Mouse (Mus musculus) gastrocnemius, postnatal 10 days (tissue): ENCODE data around the gene Atxn2. TPM values are rescaled to one million over a fixed set of nuclear protein-coding genes. Genes with fewer than 3 reads are reported as not detected.
A peak's percentile ranks its signal among the peaks of the same experiment; 100 is the strongest.
"Not testable (repeated sequence)": the region's sequence is repeated elsewhere in the genome, so short reads cannot be mapped to it uniquely, and the experiment has no call there.

Source experiments
- DNase-seq: peaks from one replicate; pipeline ENCODE4 v3.0.0; 2021; ENCODE audit warnings: mixed read lengths
- total RNA-seq, 2 experiments: library from RNA; stranded (reverse); gene quantifications; 2 replicates each; pipeline ENCODE4 v1.2.3; 2021

Gene Atxn2
- total RNA-seq, 2 experiments from 2014 or later: 127 to 152 TPM

- no peak for DNase-seq
Observed at GRCm38 (mm10) chr5:121835949-121836691, 125.0 kb downstream of the Atxn2 start.

DNA sequence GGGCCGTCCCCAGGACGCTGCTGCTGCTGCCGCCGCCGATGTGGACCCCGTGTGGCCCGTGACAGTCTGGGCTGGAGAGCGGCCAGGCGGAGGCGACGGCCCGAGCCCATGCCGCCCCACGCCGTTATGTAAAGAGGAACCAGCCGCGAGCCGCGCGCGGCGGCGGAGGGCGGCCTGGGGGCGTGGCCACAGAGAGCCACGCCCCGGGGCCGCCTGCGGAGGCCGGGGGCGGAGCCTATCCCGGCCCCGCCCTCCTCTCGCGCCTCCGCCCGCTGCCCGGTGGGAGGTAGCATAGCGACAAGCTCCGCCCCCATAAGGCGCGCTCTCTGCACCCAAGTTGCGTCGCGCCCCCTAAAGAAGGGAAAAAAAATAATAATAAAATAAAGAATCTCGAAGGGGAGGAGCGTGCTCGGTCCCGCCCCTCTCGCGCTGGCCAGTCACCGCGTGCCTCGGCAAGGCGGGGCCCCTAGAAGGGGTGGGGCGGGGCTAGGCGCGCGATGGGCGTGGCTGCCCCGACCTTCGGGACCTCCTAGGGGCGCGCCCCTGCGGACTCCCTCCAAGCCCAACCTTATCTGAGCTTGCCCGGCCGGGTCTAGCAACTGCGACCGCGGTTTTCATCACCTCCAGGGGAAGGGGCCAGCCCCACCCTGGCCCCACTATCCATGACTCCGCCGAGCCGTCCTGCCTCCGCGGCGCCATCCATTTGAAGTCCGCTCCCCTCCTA is 125.7 kb downstream of the Atxn2 start:
- DNase-seq: peak; percentile 94

DNA sequence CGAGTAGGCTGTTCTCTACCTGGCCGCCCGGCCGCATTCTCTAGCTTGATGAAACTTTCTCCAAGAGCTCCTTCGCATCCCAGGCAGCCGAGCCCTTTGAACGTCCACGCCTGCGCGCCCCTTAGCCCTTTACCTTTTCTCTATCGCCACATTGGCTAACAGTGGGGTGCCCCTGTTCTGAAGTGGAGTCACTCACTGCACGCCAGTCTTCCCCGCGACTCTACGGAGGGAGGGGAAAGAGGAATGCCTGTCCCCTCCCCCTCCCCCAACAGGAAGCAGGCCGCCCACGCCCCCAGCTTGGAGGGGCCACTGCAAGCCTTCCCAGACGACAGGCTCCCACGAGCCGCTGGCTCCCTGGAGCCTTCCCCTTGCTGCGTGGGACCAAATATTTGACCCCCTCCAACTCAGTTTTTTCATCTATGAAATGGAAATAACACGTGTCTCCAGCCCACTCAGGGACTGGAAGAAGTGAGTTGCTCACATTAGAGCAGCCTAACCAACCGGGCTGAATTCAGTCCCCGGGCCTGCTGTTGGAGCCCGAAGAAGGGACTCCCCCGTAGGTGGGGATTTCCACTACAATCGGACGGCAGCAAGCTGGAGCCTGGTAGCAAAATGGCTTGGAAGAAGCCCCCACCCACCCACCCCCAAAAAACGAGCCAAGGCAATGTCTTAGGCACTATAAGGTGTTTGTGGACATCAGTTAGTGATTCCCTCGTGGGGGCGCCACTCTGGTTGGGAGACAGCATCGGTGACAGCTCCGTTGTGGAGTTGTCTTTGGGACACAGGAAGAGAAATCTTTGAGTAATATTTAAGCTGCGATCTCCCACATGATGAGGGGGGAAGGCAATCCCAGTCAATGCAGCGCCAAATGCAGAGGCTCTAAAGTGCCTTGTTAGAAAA is 126.6 kb downstream of the Atxn2 start, which contains the start of gene Sh2b3:
Gene Sh2b3, minus strand, starts transcription at position 206 of the 900 bp plus-strand sequence.
- peak; percentile 51 for DNase-seq

DNA sequence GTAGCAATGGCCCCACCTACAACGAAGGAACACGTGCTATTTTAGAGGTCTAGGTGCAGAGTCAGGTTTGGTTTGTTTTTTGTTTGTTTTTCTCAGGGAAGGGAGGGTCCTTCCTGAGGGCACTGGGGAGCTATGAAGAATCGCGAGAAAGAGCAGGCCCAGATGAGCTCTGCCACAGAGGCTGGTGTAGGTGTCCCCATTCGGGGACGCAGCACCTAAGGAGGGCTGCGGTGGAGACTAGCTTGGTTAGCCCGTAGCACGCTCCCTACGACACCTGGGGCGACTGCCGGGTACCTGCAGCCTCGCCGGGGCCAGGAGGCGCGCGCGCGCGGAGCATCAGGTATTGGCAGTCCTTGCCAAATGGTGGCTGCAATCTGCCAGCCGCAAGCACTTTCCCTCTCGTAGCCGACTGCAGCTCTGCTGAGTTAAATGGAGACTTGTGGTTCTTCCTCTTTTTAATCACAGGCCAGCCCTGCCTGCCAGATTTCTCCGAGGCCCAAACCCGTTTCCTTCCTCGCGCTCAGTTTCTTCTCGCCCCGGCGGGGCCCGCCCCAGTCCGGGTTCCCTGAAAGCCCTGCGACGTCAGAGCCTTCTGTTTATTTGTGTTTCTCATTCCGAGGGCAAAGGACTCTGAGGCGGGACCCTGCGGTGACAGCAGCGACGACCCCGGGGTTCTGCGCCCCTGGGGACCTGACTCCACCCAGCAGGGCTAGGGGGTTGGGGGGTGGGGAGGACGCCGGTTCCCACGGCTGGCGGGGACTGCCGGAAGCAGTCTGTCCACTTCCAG is 127.4 kb downstream of the Atxn2 start:
- no peak for DNase-seq

DNA sequence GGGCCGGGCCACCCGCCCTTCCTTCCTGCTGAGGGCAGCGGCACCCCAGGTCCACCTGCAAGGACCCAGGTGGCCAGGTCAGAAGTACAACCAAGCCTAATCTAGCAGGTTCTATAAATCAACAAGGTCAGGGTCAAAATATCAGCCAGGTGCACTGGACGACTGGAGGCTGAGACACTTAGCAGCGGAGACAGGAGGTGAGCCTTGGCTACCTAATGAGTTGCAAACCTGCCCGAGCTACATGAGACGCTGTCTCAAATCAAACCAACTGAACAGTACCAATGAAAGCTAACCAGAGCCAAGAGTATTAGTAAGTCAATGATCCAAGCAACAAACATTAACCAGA is 128.0 kb downstream of the Atxn2 start:
- DNase-seq: no peak

DNA sequence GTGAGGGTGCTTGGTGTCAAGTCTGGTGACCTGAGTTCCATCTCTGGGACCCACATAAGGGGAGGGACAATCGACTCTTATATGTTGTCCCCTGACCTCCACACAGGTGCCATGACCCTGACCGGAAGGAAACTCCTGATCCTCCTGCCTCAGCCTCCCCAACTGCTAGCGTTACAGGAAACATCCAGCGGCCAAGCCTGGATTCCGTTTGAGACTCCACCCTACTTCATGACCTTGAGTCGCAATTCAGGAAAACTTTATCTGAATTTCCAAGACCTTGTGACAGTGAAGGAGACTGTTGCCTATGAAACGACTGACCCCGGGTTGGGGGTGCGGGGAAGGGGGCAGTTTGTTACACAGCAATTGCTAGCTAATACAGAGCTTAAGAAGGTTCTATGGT is 130.4 kb downstream of the Atxn2 start:
- DNase-seq: no peak

GRCm38 (mm10) chr5:121841973-121842372 is 130.8 kb downstream of the Atxn2 start:
- no peak for DNase-seq

- peak; percentile 91 for DNase-seq
Observed at GRCm38 (mm10) chr5:121842665-121843118, 131.6 kb downstream of the Atxn2 start.

GRCm38 (mm10) chr5:121843138-121843905 is 132.2 kb downstream of the Atxn2 start:
- DNase-seq: no peak

DNA sequence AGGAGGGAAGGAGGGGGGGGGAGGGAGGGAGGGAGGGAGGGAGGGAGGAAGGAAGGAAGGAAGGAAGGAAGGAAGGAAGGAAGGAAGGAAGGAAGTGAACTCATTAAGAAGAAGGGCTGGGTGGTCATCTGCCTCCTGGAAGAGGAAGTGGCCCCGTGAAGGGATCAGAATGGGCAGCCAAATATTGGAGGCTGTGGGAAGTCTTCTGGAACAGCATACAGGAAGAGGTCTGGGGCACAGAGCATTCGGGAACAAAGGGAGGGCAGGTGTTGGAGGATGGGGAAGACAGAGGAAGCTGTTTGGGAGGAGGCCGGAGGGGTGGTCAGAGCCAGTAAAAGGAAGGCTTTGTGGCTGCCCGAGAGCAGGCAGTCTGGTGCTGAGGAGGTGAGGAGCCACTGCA is 134.2 kb downstream of the Atxn2 start:
- no peak for DNase-seq

- DNase-seq: no peak
Observed at GRCm38 (mm10) chr5:121846322-121846721, 135.2 kb downstream of the Atxn2 start.

- DNase-seq: not testable (repeated sequence)
Observed at GRCm38 (mm10) chr5:121847269-121847668, 136.1 kb downstream of the Atxn2 start.

GRCm38 (mm10) chr5:121848035-121848519 is 136.9 kb downstream of the Atxn2 start:
- DNase-seq: no peak

- peak; percentile 94 for DNase-seq
Observed at GRCm38 (mm10) chr5:121848743-121849142, 137.6 kb downstream of the Atxn2 start, which contains the start of gene Pheta1. Gene Pheta1, plus strand, starts transcription at chr5:121848984.

DNA sequence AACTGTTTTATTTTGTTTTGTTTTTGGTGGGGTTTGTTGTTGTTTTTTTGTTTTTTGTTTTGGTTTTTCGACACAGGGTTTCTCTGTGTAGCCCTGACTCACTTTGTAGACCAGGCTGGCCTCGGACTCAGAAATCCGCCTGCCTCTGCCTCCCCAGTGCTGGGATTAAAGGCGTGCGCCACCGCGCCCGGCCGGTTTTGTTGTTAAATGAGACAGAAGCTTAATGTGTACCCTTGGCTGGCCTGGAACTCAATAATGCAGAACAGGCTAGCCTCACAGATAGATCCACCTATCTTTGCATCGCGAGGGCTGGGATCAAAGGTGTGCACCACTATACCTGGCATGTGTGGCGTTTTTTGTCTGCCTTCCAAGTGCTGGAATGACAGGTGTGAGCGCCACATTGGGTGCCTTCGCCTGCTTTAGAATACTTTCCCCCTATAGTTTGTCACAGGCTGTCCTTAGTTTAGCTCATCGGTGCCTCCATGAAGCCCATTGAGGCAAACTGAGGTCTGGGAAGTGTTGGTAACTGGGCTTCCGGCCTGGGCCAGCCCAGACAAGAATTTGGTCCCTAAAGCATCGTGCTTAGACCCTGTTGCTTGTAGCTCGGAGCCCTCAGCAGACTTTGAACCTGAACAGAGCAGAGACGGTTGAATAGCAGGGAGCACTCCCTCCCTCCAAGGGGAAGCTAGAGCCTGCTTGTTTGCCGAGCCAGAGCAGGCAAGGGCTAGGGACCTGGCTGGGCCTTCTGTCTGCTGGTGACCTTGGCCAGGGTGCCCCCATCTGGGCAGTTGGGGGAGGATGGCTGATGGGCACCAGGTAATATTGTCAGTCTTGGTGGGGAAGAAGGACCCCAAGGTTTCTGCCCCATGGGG is 138.6 kb downstream of the Atxn2 start:
- no peak for DNase-seq

GRCm38 (mm10) chr5:121853368-121854051 is 142.4 kb downstream of the Atxn2 start:
- DNase-seq: no peak

DNA sequence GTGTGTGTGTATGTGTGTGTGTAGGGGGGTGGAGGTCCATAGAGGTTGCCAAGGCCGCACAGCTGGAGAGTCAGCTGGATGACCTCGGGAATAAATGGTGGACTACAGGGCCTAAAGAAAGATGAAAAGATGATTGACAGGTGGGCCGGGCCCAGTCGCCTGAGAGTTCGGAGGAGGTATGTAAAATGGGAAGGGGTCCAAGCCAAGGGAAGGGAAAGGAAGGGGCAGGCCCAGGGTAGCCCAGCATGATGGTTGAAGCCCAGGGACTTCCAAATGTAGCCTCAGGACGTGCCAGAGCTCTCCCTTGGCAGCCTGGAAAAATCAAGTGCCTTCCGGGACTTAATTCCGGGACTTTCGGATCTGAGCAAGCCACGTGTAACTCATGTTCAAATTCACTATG is 143.6 kb downstream of the Atxn2 start:
- DNase-seq: no peak

- DNase-seq: no peak
Observed at GRCm38 (mm10) chr5:121856740-121857139, 145.6 kb downstream of the Atxn2 start.

GRCm38 (mm10) chr5:121858427-121858826 is 147.3 kb downstream of the Atxn2 start:
- DNase-seq: no peak
